Mouse (Mus musculus) liver, embryonic 12.5 days (tissue): ENCODE data around the gene Larp4b. TPM values are rescaled to one million over a fixed set of nuclear protein-coding genes. Genes with fewer than 3 reads are reported as not detected.

ENCODE experiments used
- ATAC-seq: fragments of 200-750 bp; cut with Nextera tagmentation; 2 replicates; pipeline ENCODE4 v1.8.0; 2017; ENCODE audit warnings: moderate number of reproducible peaks, mild to moderate bottlenecking, moderate library complexity
- H3K27ac ChIP-seq: fragments of 300-500 bp; sonication (generic); 2 replicates; pipeline ENCODE4 v1.5.1; 2016; ENCODE audit warnings: mild to moderate bottlenecking
- H3K27me3 ChIP-seq: fragments of 300-500 bp; sonication (generic); replicated peaks from 2 replicates; pipeline ENCODE4 v1.6.1; 2016; ENCODE audit warnings: mild to moderate bottlenecking, moderate library complexity
- H3K36me3 ChIP-seq: fragments of 300-500 bp; sonication (generic); 2 replicates; pipeline ENCODE4 v1.6.1; 2016; ENCODE audit warnings: mild to moderate bottlenecking, moderate library complexity
- H3K4me1 ChIP-seq: fragments of 300-500 bp; sonication (generic); 2 replicates; pipeline ENCODE4 v1.6.1; 2016
- H3K4me2 ChIP-seq: fragments of 300-500 bp; sonication (generic); 2 replicates; pipeline ENCODE4 v1.6.1; 2016; ENCODE audit warnings: mild to moderate bottlenecking, moderate library complexity
- H3K4me3 ChIP-seq: fragments of 300-500 bp; sonication (generic); 2 replicates; pipeline ENCODE4 v1.5.1; 2016; ENCODE audit warnings: mild to moderate bottlenecking, moderate library complexity
- H3K9ac ChIP-seq: fragments of 300-500 bp; sonication (generic); 2 replicates; pipeline ENCODE4 v1.6.1; 2016; ENCODE audit warnings: mild to moderate bottlenecking, moderate library complexity
- H3K9me3 ChIP-seq: fragments of 300-500 bp; sonication (generic); replicated peaks from 2 replicates; pipeline ENCODE4 v1.6.1; 2016; ENCODE audit warnings: mild to moderate bottlenecking, moderate library complexity
- WGBS: fragments of 180-500 bp; shearing (Covaris S2); methylation state at CpG from one replicate; pipeline ENCODE4 v1.1.7; 2016; ENCODE audit not compliant: insufficient replicate concordance; 5-methylcytosine and 5-hydroxymethylcytosine counted together
- polyA plus RNA-seq: library from polyadenylated mRNA; unstranded; fragments of >200 nt; fragmentation: Nextera tagmentation; extraction: Ambion mirVana; gene quantifications from 2 replicates; pipeline ENCODE4 v1.2.1, GENCODE M21; 2016

Gene Larp4b
- polyA plus RNA-seq, 1 experiment from 2014 or later, result 39.1 TPM

DNA sequence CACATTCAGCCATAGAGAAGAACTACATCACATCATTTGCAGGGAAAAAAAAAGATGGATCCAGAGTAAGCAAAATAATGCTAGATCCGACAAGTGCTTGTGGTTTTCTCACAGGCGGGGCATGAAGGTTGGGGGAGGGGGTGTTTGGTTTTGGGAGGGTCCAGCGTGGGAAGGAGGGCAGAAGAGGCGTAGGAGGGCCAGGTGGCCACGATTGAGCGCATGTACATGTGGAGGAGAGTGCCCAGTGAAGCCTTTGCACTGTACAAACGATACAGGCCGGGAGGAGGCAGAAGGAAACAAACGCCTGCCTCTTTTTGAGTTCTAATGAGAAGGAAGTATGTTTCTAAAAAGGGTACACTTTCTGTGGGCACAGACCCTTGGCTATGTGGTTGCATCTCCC lies 60.1 kb downstream of the Larp4b start:
- no peaks in the 10 kb centered on the region for H3K27me3 ChIP-seq

DNA sequence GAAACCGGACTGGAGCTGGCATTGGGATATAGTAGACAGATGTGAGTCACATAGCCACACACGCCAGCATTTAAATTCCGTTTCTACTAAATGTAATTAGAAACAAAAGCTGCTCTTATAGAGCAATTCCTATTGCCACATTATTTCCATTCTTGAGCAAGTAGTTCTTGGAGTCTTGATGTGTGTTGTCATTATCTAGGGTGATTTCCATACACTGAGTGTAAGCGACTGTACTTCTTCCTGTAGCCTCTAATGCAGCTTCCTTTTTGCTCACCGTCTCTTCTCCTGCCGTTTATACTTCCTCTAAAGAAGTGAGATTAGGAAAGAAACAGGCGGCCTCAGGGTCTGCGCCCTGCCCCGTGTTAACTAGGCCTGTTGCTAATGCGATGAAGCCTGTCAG lies 65.6 kb downstream of the Larp4b start:
- H3K9me3 ChIP-seq, result no peaks in the 10 kb centered on the region
- 61% methylated on average over 10 of the region's 10 CpGs for WGBS
- H3K27ac ChIP-seq, result no peak overlapping the region
- H3K27me3 ChIP-seq, result no peaks in the 10 kb centered on the region
- no peak overlapping the region for H3K4me3 ChIP-seq
- no peaks in the 10 kb centered on the region for H3K4me1 ChIP-seq
- no peak overlapping the region for H3K9ac ChIP-seq
- peaks cover 98% of the 10 kb centered on the region for H3K36me3 ChIP-seq
- H3K4me2 ChIP-seq, result no peak overlapping the region
- no peak for ATAC-seq

More for the DNA sequence above, 60.1 kb downstream of the Larp4b start:
- Histone ChIP-seq H3K36me3 (peaks cover 97% of the 10 kb centered on the region), H3K27ac (no peak overlapping the region), H3K9me3 (no peaks in the 10 kb centered on the region), H3K9ac (no peak overlapping the region), H3K4me3 (no peak overlapping the region), H3K4me1 (0 out of 2 replicates have a peak, but pooled peaks cover 2% of the 10 kb centered on the region), H3K4me2 (no peak overlapping the region)
- WGBS, result 51% methylated on average over 9 of the region's 9 CpGs
- no peak for ATAC-seq

DNA sequence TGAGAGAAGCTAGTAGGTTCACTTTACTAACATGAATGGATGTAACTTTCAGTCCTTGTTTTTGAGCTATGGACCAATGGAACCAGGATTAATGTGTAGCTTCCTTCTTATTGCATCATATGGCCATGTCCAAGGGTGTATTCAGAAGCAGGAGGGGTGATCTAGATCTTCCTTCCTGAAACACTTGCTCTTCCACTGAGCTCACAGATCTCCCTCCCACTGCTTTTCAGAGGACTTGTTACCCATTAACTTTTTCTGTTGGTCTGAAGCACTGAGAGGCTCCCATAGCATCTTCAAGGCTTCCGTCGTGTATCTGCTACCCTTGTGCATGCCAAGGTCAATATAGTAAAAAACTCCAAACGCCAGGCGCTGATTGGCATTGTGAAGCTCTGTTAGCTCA lies 69.2 kb downstream of the Larp4b start:
- ATAC-seq, result no peak
- Histone ChIP-seq H3K9me3 (no peaks in the 10 kb centered on the region), H3K27me3 (no peaks in the 10 kb centered on the region), H3K36me3 (peaks cover 98% of the 10 kb centered on the region), H3K4me1 (no peaks in the 10 kb centered on the region), H3K4me3 (no peak overlapping the region), H3K27ac (no peak overlapping the region), H3K9ac (no peak overlapping the region), H3K4me2 (no peak overlapping the region)
- 91% methylated on average over 4 of the region's 4 CpGs for WGBS

DNA sequence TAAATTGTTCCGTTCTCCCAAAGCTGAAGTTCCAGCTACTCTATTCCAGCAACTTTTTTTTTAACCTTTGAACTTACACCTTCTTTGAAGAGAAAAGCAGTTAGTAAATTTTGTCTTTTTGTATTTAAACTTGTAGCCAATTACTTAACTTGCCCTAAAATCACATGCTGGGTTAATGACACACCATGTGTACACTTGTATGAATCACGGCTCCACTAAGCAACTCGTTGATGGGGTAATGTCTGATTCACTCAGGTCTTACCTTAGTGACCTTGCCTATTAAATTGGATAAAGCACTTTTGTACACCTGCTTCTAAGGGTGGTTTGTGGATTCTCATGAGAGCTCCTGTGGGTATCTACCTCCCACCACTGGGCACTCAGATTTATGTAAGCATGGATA lies 74.2 kb downstream of the Larp4b start:
- Histone ChIP-seq H3K27ac (no peak overlapping the region), H3K4me3 (no peak overlapping the region), H3K36me3 (peaks cover 96% of the 10 kb centered on the region), H3K27me3 (no peaks in the 10 kb centered on the region), H3K9me3 (no peaks in the 10 kb centered on the region), H3K9ac (no peak overlapping the region), H3K4me2 (no peak overlapping the region), H3K4me1 (no peaks in the 10 kb centered on the region)
- no peak for ATAC-seq
- 88% methylated on average over 3 of the region's 3 CpGs for WGBS

DNA sequence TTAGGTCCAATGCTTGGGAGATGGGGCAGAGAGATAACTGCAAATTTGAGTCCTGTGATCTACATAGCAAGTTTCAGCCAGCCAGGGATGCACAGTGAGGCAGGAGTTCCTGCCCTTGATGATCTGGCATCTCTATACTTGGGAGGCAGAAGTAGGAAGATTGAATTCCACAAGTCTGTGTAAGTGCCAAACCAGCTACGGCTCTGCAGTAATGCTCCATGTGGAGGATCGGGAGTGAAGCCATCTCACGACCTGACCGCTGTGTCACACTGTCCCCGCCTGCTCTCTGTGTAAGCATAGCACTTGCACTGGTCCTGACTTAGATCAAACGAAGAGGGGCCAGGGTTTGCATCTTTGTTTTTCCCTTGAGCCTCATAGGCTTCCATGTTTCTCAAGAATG lies 75.9 kb downstream of the Larp4b start:
- no peaks in the 10 kb centered on the region for H3K9me3 ChIP-seq
- H3K27me3 ChIP-seq, result no peaks in the 10 kb centered on the region
- no peak for ATAC-seq
- H3K4me2 ChIP-seq, result no peak overlapping the region
- H3K9ac ChIP-seq, result no peak overlapping the region
- H3K36me3 ChIP-seq, result peaks cover 98% of the 10 kb centered on the region
- H3K4me1 ChIP-seq, result 0 out of 2 replicates have a peak, but pooled peaks cover 2% of the 10 kb centered on the region
- no peak overlapping the region for H3K4me3 ChIP-seq
- 83% methylated on average over 6 of the region's 6 CpGs for WGBS
- H3K27ac ChIP-seq, result no peak overlapping the region

DNA sequence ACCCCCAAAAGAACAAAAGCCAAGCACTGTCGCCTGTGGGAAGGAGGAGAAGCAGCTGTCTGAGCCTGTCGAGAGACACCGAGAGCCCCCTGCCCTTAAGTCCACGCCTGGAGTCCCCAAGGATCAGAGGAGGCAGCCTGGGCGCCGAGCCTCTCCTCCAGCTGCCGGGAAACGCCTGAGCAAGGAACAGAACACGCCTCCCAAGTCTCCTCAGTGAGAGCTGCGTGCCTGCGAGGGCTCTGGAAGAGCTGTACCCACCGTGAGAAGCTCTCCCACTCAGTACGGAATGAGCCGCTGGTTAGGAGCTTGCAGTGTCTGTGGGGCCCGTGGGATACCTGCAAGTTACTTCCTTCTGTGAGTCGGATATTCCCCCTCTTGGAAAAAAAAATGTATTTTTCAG lies 77.0 kb downstream of the Larp4b start:
- Histone ChIP-seq H3K9ac (no peak overlapping the region), H3K4me1 (0 out of 2 replicates have a peak, but pooled peaks cover 2% of the 10 kb centered on the region), H3K9me3 (no peaks in the 10 kb centered on the region), H3K27me3 (no peaks in the 10 kb centered on the region), H3K36me3 (peaks cover 98% of the 10 kb centered on the region), H3K4me3 (no peak overlapping the region), H3K27ac (no peak overlapping the region), H3K4me2 (no peak overlapping the region)
- WGBS, result 84% methylated on average over 16 of the region's 16 CpGs
- no peak for ATAC-seq

DNA sequence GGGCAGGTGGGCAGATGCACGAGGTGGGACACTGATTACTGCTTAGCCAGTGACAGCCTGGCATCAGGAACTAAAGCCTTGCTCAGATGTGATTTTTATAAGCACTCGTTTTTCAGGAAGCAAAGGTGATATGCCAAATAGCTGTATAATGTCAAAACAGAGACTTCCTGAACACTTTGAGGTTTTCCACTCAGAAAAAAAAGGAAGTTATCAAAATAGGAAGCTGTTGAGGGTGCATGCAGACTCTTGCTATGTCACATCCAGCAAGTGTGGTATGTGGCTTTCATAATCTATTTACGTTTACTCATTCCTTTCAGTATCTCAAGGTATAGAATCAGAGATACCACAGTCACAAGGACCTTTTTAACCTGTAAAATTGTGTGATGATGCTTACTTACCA lies 79.7 kb downstream of the Larp4b start:
- Histone ChIP-seq H3K27me3 (no peaks in the 10 kb centered on the region), H3K36me3 (peaks cover 77% of the 10 kb centered on the region), H3K4me1 (0 out of 2 replicates have a peak, but pooled peaks cover 2% of the 10 kb centered on the region), H3K4me2 (no peak overlapping the region), H3K9ac (no peak overlapping the region), H3K27ac (no peak overlapping the region), H3K9me3 (no peaks in the 10 kb centered on the region), H3K4me3 (no peak overlapping the region)
- 50% methylated on average over 3 of the region's 3 CpGs for WGBS
- ATAC-seq, result no peak

DNA sequence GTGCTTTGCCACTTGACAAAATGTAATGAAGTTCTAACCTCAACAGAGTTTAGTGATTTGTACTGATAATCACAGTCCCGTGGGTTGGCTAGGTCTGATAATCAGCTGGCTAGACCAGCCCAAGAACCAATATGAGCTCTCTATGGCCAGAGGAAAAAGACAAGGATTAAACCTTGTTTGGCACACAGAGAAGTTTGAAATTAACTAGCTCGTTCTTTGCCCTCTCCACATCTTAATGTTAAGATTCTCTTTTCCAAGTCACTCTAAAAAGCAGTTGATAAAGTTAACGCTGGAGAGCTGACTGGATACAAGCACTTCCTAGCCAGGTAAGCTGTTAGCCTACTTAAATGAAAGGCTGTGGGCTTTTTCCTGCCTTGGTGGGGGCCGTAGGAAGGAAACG lies 81.5 kb downstream of the Larp4b start:
- Histone ChIP-seq H3K9me3 (no peaks in the 10 kb centered on the region), H3K4me3 (no peak overlapping the region), H3K4me2 (no peak overlapping the region), H3K36me3 (peaks cover 60% of the 10 kb centered on the region), H3K27me3 (no peaks in the 10 kb centered on the region), H3K4me1 (0 out of 2 replicates have a peak, but pooled peaks cover 14% of the 10 kb centered on the region), H3K9ac (no peak overlapping the region), H3K27ac (no peak overlapping the region)
- no peak for ATAC-seq
- WGBS, result 81% methylated on average over 5 of the region's 5 CpGs

DNA sequence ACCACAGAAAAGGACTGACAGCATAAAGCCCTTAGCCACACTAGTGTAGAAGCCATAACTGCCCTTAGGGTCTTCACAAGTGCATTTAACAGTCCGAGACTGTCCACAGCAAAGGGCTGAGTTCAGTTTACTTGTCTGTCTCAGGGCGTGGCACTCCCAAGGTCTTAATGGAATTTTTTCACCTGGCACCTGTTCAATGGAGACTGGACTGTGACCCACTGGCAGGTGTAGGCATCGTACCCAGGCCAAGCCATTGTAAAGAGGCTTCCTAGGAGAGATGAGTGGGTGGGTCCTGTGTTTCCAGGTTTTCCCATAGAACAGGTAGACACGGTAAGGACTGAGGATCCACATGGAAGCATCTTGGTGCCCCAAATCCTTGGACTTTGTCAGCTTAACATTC lies 84.6 kb downstream of the Larp4b start:
- no peak overlapping the region for H3K27ac ChIP-seq

DNA sequence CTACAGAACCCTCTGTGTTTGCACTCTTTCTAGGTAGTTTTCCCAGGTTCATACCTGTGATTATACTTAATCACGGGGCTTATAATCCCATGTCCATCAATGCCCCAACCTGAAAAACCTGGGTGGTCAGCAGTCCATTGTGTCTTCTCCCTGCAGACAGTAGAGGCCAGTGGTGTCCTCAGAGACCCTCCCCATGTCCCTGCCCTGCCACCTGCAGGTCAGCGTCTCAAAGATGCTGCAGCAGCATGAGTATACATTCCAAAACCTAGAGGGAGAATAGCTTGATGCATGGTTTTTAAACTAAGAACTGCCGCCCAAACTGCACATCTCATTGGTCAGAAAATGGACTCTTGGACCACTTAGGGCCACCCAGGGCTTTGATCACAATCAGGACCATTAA lies 85.0 kb downstream of the Larp4b start:
- WGBS, result 58% methylated on average over 3 of the region's 3 CpGs
- ATAC-seq, result no peak
- no peak overlapping the region for H3K9ac ChIP-seq
- 0 out of 2 replicates have a peak, but pooled peaks cover 21% of the 10 kb centered on the region for H3K4me1 ChIP-seq
- no peaks in the 10 kb centered on the region for H3K9me3 ChIP-seq
- no peak overlapping the region for H3K27ac ChIP-seq
- no peaks in the 10 kb centered on the region for H3K27me3 ChIP-seq
- H3K4me2 ChIP-seq, result no peak overlapping the region
- peaks cover 26% of the 10 kb centered on the region for H3K36me3 ChIP-seq
- H3K4me3 ChIP-seq, result no peak overlapping the region

More for the DNA sequence above, 84.6 kb downstream of the Larp4b start:
- H3K27me3 ChIP-seq, result no peaks in the 10 kb centered on the region
- no peak overlapping the region for H3K9ac ChIP-seq
- H3K4me3 ChIP-seq, result no peak overlapping the region
- no peak for ATAC-seq
- WGBS, result 75% methylated on average over 4 of the region's 4 CpGs
- H3K4me2 ChIP-seq, result no peak overlapping the region
- H3K9me3 ChIP-seq, result no peaks in the 10 kb centered on the region
- H3K4me1 ChIP-seq, result 0 out of 2 replicates have a peak, but pooled peaks cover 21% of the 10 kb centered on the region
- H3K36me3 ChIP-seq, result peaks cover 30% of the 10 kb centered on the region

DNA sequence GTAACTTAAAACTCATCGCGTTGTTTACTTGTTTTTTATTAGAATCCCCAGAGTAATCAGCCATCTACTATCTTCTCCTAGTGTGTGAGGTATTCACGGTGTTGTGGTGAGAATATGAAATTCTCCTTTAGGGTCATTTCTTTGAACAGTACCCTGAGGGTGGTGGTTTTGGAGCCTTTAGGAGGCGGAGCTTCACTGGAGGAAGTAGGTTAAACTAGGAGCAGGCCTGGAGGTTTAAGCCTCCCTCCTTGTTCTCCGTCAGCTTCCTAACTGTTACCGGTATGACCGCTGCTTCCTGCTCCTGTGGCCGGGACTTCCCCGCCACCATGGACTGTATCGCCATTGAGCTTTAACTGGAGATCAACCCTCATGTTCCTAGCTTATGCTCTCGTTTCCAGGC lies 86.5 kb downstream of the Larp4b start:
- Histone ChIP-seq H3K4me1 (0 out of 2 replicates have a peak, but pooled peaks cover 21% of the 10 kb centered on the region), H3K36me3 (peaks cover 11% of the 10 kb centered on the region), H3K4me3 (no peak overlapping the region), H3K9me3 (no peaks in the 10 kb centered on the region), H3K4me2 (peak overlapping the region; percentile 21), H3K27ac (no peak overlapping the region), H3K9ac (no peak overlapping the region), H3K27me3 (no peaks in the 10 kb centered on the region)
- WGBS, result 23% methylated on average over 11 of the region's 11 CpGs
- no peak for ATAC-seq

DNA sequence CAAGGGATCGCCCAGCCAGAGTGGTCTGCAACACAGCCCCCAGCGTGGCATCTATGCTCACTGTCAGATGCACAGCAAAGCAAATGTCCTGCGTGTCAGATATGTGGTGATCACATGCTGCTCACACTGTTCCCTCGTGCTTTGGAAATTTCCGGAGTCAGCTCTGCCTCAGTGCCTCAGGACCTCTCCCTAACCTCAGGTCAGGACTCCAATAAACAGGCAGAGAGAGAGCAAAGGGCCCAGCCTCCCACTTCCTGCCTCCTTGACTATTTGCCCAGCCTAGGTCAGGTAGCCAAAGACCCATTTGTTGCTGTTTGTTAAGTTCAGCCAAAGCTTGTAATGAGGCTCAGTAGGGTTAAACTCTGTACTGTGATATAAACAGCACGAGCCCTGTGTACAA lies 87.4 kb downstream of the Larp4b start:
- ATAC-seq, result 0 out of 2 replicates have a peak, but pooled peaks have one; percentile 13
- H3K9ac ChIP-seq, result no peak overlapping the region
- 71% methylated on average over 6 of the region's 6 CpGs for whole genome bisulfite sequencing
- H3K36me3 ChIP-seq, result peaks cover 2% of the 10 kb centered on the region; the same call in 1 of the 2 replicates
- H3K4me3 ChIP-seq, result no peak overlapping the region
- 0 out of 2 replicates have a peak, but pooled peaks cover 21% of the 10 kb centered on the region for H3K4me1 ChIP-seq
- H3K27ac ChIP-seq, result no peak overlapping the region
- H3K9me3 ChIP-seq, result no peaks in the 10 kb centered on the region
- H3K4me2 ChIP-seq, result no peak overlapping the region
- no peaks in the 10 kb centered on the region for H3K27me3 ChIP-seq

DNA sequence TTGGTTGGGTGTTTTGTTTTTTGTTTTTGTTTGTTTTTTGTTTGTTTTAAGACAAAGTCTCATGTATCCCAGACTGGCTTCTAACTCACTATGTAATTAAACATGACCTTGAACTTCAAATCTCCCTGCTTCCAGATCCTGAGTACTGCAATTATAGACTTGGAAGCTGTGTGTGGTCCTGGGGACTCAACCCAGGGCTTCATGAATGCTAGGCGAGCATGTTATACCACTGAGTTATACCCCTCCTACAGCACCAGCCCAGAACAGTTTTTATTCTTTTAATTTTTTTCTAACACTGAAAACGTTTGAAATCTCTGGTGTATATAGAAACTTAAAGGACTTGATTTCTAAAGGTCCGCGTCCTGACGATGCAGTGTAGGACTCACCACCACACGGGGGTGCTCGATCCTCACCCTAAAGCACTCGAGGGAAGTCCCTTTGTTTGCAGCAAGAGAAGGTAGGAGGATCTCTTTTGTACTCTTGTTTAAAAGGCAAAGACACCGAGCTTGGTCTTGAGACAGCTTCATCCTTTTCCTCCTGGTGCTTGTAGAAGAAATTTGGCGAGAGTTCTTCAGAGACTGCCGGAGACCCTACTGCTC lies 88.1 kb downstream of the Larp4b start:
- no peak overlapping the region for H3K27ac ChIP-seq
- 12% methylated on average over 11 of the region's 11 CpGs for WGBS
- no peak overlapping the region for H3K9ac ChIP-seq
- H3K36me3 ChIP-seq, result no peaks in the 10 kb centered on the region
- H3K4me3 ChIP-seq, result no peak overlapping the region
- H3K4me2 ChIP-seq, result no peak overlapping the region
- no peaks in the 10 kb centered on the region for H3K27me3 ChIP-seq
- no peaks in the 10 kb centered on the region for H3K9me3 ChIP-seq
- no peak for ATAC-seq
- 0 out of 2 replicates have a peak, but pooled peaks cover 21% of the 10 kb centered on the region for H3K4me1 ChIP-seq
